Mouse (Mus musculus) C2C12 (cell line): ENCODE data around the gene Slco3a1. TPM values are rescaled to one million over a fixed set of nuclear protein-coding genes. Genes with fewer than 3 reads are reported as not detected.

Experiments used
- H3K27me3 ChIP-seq: one replicate; pipeline ENCODE4 v1.6.1; 2011; ENCODE audit not compliant: control insufficient read depth, insufficient read depth, insufficient read length
- H3K36me3 ChIP-seq: one replicate; pipeline ENCODE4 v1.6.1; 2011; ENCODE audit not compliant: control insufficient read depth, insufficient read depth
- H3K4me3 ChIP-seq: one replicate; pipeline ENCODE4 v1.5.1; 2011; ENCODE audit warnings: mild to moderate bottlenecking, control low read depth; ENCODE audit not compliant: poor library complexity, insufficient read depth, severe bottlenecking
- H3K79me2 ChIP-seq: one replicate; pipeline ENCODE4 v1.6.1; 2011; ENCODE audit not compliant: control insufficient read depth, insufficient read depth
- H3K79me3 ChIP-seq: one replicate; pipeline ENCODE4 v1.6.1; 2011; ENCODE audit warnings: low read depth, control low read depth
- H3ac ChIP-seq: one replicate; pipeline ENCODE3; 2011; ENCODE audit warnings: low read depth; ENCODE audit not compliant: control insufficient read depth, insufficient read length
- CEBPB ChIP-seq: IDR thresholded peaks from one replicate; pipeline ENCODE4 v1.6.1; 2011; ENCODE audit warnings: low read depth, mild to moderate bottlenecking, control low read depth, moderate library complexity
- CTCF ChIP-seq: IDR thresholded peaks from one replicate; pipeline ENCODE4 v1.5.1; 2011; ENCODE audit not compliant: control insufficient read depth, insufficient read depth, insufficient read length
- FOSL1 ChIP-seq: IDR thresholded peaks from one replicate; pipeline ENCODE4 v1.8.0; 2011; ENCODE audit warnings: mild to moderate bottlenecking, low read length; ENCODE audit not compliant: poor library complexity, insufficient read depth, severe bottlenecking
- MAX ChIP-seq: IDR thresholded peaks from one replicate; pipeline ENCODE4 v1.6.1; 2011; ENCODE audit warnings: mild to moderate bottlenecking, control low read depth
- MYOD1 ChIP-seq: IDR thresholded peaks from one replicate; pipeline ENCODE4 v1.6.1; 2011; ENCODE audit warnings: low read depth; ENCODE audit not compliant: control insufficient read depth, insufficient read length
- MYOG ChIP-seq: IDR thresholded peaks from one replicate; pipeline ENCODE4 v1.6.1; 2011; ENCODE audit not compliant: control insufficient read depth, insufficient read length; ENCODE audit errors: extremely low read depth
- USF1 ChIP-seq: IDR thresholded peaks from one replicate; pipeline ENCODE4 v1.6.1; 2011; ENCODE audit warnings: low read depth, mild to moderate bottlenecking, control low read depth, moderate library complexity
- polyA plus RNA-seq: library from polyadenylated mRNA; unstranded; fragments of >200 nt; fragmentation: generic; extraction: Trizol; gene quantifications from one replicate; pipeline ENCODE4 v1.2.1, GENCODE M21; 2012; ENCODE audit warnings: missing spikeins

Gene Slco3a1
- polyA plus RNA-seq, 1 experiment: 15.1 TPM

DNA sequence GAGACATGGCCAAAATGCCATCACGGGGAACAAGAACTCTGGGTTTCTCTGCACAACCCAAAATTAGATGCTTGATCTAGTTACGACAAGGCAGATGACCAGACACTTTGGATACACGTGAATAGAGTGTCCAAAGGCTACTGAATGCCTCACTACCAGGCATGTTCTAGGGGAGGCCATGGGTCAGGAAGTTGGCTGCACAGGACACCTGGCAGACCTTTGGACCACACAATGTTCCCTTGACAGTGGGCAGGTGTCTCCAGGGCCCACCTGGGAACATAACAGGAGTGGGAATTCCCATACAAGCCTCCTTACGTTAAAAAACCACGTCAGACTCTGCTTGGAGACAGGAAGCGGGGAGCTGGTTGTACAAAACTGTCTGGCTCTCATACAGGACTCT lies 181.5 kb downstream of the Slco3a1 start:
- Histone ChIP-seq H3K79me2 (no peaks in the 10 kb centered on the region), H3K4me3 (no peak overlapping the region), H3K79me3 (no peaks in the 10 kb centered on the region), H3K27me3 (no peaks in the 10 kb centered on the region), H3ac (no peak overlapping the region), H3K36me3 (no peaks in the 10 kb centered on the region)
- no peak for TF ChIP-seq MAX
- TF ChIP-seq MYOG: no peak
- TF ChIP-seq USF1: no peak
- TF ChIP-seq CTCF: no peak
- TF ChIP-seq CEBPB: no peak
- TF ChIP-seq MYOD1: no peak
- no peak for TF ChIP-seq FOSL1

DNA sequence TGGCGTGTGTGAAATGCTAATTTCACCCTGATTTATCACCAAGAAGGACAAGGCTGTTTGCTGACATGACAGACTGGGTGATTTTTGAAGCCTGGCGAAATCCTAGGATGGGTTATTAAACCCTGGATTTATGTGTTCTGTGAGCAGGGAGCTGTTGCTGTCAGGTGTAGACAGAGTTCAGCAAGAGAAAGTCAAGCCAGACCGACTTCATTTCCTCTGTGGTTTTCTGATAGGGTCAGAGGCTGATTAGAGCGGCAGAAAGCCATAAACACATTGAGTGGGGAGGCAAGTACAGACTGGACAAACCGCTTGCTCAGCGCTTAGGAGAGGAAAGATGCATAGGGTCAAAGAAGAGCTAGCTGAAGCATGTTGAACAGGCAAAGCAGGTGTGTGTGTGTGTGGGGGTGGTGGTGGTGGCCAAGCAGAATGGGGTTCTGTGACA lies 182.4 kb downstream of the Slco3a1 start:
- H3K79me2 ChIP-seq: no peaks in the 10 kb centered on the region
- H3K27me3 ChIP-seq: no peaks in the 10 kb centered on the region
- TF ChIP-seq MAX: no peak
- no peak for TF ChIP-seq MYOG
- no peak for TF ChIP-seq USF1
- no peak for TF ChIP-seq CTCF
- H3K36me3 ChIP-seq: no peaks in the 10 kb centered on the region
- no peaks in the 10 kb centered on the region for H3K79me3 ChIP-seq
- H3K4me3 ChIP-seq: no peak overlapping the region
- no peak overlapping the region for H3ac ChIP-seq

DNA sequence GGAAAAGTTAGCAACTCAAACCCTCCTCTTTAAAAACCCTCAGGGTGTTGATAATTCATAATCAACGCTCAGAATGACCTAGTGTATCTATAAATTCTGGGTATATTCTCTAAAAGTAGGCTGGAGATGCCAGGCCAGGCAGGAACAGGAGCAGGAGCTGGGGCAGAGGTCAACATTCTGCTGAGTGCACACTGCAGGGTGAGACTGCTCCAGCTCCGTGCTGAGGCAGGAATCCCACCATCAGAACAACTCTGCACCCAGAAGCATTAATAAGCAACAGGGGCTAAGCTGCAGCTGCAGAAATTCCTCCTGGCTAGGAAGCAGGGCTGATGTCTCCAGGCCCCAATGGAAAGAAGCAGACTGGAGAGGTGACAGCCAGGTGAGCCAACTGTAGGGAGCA lies 182.9 kb downstream of the Slco3a1 start:
- H3K79me3 ChIP-seq: no peaks in the 10 kb centered on the region
- no peaks in the 10 kb centered on the region for H3K27me3 ChIP-seq
- no peak overlapping the region for H3ac ChIP-seq
- H3K4me3 ChIP-seq: no peak overlapping the region
- TF ChIP-seq MYOD1 (no peak), MYOG (no peak), FOSL1 (no peak), USF1 (no peak), MAX (no peak), CTCF (no peak), CEBPB (no peak)
- H3K36me3 ChIP-seq: no peaks in the 10 kb centered on the region
- H3K79me2 ChIP-seq: no peaks in the 10 kb centered on the region

DNA sequence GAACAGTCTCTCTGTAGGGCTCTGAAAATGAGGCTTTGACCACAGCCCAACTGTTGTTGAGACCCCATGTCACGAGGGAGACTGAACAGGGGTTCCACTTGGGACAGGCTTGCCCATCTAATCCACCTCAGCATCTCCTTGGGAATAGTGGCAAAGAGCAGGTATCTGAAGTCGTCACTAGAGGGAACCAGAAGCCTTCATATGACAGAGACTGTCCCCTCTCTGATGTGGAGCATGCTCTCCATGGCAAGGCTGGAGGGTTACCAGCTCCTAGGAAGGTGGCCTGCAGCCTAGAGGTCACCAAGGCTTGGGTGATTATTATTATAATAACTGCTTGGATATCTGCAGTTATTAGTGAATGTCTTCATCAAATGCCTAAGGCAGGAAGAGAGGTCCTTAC lies 183.4 kb downstream of the Slco3a1 start:
- no peak for TF ChIP-seq MYOG
- TF ChIP-seq MAX: no peak
- TF ChIP-seq CEBPB: no peak
- peak; percentile 52 for TF ChIP-seq CTCF
- Histone ChIP-seq H3ac (no peak overlapping the region), H3K4me3 (no peak overlapping the region), H3K79me2 (no peaks in the 10 kb centered on the region), H3K36me3 (no peaks in the 10 kb centered on the region), H3K27me3 (no peaks in the 10 kb centered on the region), H3K79me3 (no peaks in the 10 kb centered on the region)

DNA sequence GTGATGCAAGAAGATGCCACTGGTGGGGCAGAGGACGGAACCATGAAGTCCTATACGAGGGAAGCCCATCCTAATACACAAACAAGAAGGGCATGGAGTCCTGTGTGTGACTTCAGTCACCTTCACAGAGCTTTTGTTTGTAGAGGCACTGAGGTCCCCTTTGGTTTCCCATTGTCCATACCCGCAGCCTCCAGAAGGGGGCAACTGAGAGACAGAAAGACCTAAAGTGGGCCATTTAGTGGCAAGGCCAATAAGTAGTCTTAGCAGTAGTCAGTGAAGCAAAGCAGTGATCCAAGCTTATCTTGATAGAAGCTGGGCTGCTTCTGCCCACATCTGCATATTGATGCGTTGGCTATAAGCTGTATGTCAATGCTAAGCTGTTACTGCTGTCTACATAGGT lies 184.9 kb downstream of the Slco3a1 start:
- no peaks in the 10 kb centered on the region for H3K79me2 ChIP-seq
- no peaks in the 10 kb centered on the region for H3K36me3 ChIP-seq
- no peaks in the 10 kb centered on the region for H3K27me3 ChIP-seq
- no peak for TF ChIP-seq USF1
- no peak overlapping the region for H3K4me3 ChIP-seq
- no peaks in the 10 kb centered on the region for H3K79me3 ChIP-seq
- no peak overlapping the region for H3ac ChIP-seq

DNA sequence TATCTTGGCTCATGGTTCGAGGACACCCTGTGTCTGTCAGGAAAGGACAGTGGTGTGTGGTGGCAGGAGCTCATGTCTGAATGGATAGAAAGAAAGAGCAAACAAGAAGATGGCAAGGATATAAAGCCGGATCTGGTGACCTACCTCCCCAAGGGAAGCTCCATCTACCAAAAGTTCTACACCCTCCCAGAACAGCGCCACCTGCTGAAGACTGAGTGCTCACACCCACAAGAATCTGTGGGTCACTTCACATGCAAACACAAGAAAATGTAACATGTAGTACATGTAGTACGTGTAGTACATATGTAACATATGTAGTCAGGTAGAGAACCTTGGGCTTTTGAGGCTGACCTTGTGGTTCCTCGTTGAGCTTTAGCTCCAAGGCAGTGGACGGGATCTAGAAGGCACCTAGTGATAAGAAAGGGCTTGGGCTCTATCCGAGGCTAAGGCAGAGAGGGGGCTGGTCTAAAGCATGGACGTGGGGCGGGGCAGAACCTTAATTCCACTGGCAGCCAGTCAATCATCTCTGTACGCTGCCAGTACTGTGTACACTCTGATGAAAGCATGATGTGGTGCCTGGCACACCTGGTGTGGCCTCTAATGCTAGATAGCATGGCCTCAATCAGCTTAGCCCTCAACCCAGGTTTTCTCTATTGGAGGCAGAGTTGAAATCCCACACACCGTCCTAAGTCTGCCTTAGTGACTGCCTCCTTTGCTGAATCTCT lies 186.2 kb downstream of the Slco3a1 start:
- Histone ChIP-seq H3K4me3 (no peak overlapping the region), H3ac (no peak overlapping the region), H3K79me2 (no peaks in the 10 kb centered on the region), H3K79me3 (no peaks in the 10 kb centered on the region), H3K27me3 (no peaks in the 10 kb centered on the region), H3K36me3 (no peaks in the 10 kb centered on the region)
- no peak for TF ChIP-seq MAX
- TF ChIP-seq CEBPB: no peak
- TF ChIP-seq FOSL1: no peak
- TF ChIP-seq CTCF: no peak
- TF ChIP-seq USF1: no peak
- no peak for TF ChIP-seq MYOG
- no peak for TF ChIP-seq MYOD1
